Mouse (Mus musculus): ENCODE measurements around the gene Amigo2.

DNA sequence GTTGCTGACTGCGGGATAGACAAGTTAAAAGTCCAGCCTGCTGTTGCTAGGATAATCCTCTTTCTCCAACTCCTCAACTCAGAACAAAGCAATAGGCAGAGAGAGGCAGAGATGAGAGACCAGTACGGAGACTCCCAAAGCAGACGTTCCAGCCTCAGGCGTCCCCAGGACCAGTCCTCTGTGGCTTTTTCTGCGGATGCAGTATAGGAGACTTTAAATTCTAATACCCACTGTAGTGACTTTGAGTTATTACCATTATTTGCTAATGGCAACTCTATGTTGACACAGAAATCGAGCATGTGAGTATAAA, 35.4 kb upstream of the Amigo2 start:
- TF ChIP-seq POLR2A (IDR thresholded peaks at IDR 0.05; ENCODE audit: low read depth, low read length) (no peak), CTCF (IDR thresholded peaks at IDR 0.05; ENCODE audit: borderline replicate concordance, insufficient read depth, low read length) (no peak)
